Mouse (Mus musculus): ENCODE measurements around the gene Klhl33.
"Not testable (repeated sequence)": the region's sequence is repeated elsewhere in the genome, so short reads cannot be mapped to it uniquely, and the experiment has no call there.

Gene Klhl33

DNA sequence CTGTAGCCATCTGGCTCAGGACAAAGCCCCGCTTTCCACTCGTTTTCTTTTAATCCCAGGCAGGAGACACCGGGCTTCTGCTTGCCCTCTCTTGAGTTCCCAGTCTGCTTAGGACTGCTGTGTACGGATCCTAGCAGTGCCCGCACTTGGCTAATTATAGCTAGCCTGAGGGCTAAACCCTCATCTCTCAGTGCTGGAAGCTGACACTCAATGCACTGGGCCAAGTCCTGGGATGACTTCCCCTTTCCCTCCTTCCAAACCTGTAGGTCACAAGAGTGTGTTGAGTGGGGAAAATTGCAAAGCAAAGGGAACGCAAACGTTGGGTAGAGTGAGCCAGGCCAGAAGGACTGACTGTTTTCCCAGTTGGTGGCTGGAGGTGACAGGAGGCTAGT, at the start of gene Klhl33:
Gene Klhl33 (minus strand): TSS at position 134 of the 392 bp plus-strand sequence.
- peak; percentile 46 for ATAC-seq (ENCODE audit: insufficient number of reproducible peaks, low FRiP score, low TSS enrichment)

DNA sequence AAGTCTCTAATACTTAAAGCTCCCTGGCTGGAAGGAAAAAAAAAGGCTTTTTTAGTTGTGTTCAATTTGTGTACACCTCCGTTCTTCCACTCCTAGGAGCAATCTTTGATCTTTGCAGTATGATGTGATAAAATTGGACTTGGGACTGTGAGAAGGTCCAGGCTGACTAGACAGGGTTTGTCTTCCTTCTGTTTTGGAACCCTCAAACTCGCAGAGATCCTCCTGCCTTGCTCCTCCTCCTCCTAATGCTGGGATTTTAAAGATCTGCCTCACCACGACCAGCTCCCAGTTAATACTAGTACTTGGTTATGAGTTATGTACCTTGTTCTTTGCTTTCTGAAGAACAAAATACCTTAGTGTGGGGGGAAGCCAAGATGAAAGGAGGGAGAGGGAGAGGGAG, 48.2 kb upstream of the Klhl33 start:
- not testable (repeated sequence) for ATAC-seq (ENCODE audit: insufficient number of reproducible peaks, low FRiP score, low TSS enrichment)

- ATAC-seq (ENCODE audit: insufficient number of reproducible peaks, low FRiP score, low TSS enrichment) = not testable (repeated sequence)
These were observed 47.8 kb upstream of the Klhl33 start for GRCm38 (mm10) chr14:50945081-50945480.

- peak; percentile 90 for ATAC-seq (ENCODE audit: insufficient number of reproducible peaks, low FRiP score, low TSS enrichment)
These were observed 47.3 kb upstream of the Klhl33 start for GRCm38 (mm10) chr14:50944668-50945033.

GRCm38 (mm10) chr14:50943932-50944667, 46.8 kb upstream of the Klhl33 start, which contains the start of gene Gm49342:
TSS of gene Gm49342 (plus strand) at chr14:50944517.
- peak; percentile 98 for ATAC-seq (ENCODE audit: insufficient number of reproducible peaks, low FRiP score, low TSS enrichment)

- no peak for ATAC-seq (ENCODE audit: insufficient number of reproducible peaks, low FRiP score, low TSS enrichment)
These were observed 41.6 kb upstream of the Klhl33 start for GRCm38 (mm10) chr14:50938940-50939339.

DNA sequence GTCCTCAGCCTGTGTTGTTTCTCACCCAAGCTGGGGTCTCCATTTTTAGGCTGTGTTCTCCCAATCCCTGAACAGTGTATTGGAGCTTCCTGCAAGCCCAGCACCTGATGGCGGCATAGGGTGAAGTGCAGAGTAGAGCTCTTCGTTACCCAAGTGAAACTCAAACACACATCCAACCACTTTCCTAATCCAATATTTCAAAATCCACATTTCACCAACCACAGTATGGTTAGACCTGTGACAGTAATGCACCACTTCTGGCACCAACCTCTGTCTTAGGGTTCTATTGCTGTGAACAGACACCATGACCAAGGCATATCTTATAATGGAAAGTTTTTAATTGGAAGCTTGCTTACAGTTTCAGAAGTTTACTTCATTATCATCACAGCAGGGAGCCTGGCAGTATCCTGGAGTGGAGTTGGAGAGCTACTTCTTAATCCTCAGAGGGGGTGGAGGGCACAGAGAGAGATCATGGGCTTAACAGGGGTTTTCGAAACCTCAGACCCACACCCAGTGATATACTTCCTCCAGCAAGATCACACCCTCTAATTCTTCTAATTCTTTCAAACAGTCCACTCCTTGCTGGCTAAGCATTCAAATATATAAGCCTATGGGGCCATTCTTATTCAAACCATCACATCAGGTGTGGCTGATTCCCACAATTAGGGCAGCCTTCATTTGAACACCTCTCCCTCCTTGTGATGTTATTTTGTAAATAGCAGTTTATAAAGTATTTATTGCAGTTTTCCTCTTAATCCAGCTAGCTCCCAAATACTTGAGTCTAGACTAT, 41.0 kb upstream of the Klhl33 start:
- no peak for ATAC-seq (ENCODE audit: insufficient number of reproducible peaks, low FRiP score, low TSS enrichment)

GRCm38 (mm10) chr14:50936649-50937048, 39.3 kb upstream of the Klhl33 start:
- no peak for ATAC-seq (ENCODE audit: insufficient number of reproducible peaks, low FRiP score, low TSS enrichment)

GRCm38 (mm10) chr14:50931493-50932020, 34.2 kb upstream of the Klhl33 start:
- no peak for ATAC-seq (ENCODE audit: insufficient number of reproducible peaks, low FRiP score, low TSS enrichment)

DNA sequence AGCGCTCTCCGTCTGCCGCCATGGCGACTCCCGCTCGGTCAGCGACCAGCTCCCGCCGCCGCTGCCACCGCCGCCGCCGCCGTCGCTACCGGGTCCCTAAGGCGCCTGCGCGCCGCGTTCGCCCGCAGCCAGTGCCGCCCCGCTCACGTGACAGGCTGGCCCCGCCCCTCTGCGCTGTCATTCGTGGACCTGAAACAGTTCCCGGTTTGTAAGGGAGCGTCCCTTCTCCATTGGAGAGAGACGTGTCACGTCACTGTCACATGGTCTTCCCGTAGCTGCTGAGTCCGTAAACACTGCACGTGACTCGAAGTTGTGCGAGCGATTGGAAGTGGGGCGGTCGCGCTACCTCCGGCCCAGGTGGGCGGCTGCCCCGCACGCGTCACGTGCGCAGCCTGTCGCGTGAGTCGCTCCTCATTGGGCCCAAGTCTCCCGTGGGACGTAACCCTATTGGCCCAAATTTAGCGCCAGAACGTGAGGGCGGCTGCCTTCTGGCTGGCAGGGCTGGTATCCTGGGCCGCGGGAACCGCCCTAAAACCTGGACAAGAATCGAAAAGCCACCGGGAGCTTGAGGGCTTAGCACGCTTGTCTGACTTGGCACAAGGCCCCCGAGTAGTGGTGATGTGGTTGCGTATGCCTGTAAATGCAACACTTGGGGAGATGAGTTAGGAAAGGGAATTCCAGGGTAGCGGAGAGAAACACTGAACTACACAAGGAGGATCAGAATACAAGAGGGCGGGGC, 33.6 kb upstream of the Klhl33 start, which contains the start of the genes Pip4p1 and Pnp:
Gene Pip4p1 (minus strand): TSS at position 103 of the 739 bp plus-strand sequence.
Gene Pnp (plus strand): TSS at position 329 of the 739 bp plus-strand sequence.
- peak; percentile 95 for ATAC-seq (ENCODE audit: insufficient number of reproducible peaks, low FRiP score, low TSS enrichment)

DNA sequence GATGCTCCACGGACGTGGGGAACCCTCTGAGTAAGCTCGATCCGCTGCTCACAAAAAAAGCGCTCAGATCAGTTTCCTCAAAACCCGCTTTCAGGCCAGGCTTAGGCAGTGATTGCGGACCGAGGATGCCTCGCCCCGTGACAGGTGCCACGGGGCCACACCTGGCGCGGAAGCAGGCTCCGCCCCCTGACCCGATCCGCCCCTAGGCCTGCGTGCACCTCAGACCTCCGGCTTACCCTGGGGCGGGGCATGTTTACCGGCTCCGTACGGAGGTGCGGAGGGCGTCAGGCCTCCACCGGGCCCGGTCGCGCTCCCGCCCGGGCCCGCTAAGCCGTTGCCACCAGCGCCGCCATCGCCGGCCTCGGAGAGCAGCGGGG, 33.1 kb upstream of the Klhl33 start:
- peak; percentile 63 for ATAC-seq (ENCODE audit: insufficient number of reproducible peaks, low FRiP score, low TSS enrichment)

- ATAC-seq (ENCODE audit: insufficient number of reproducible peaks, low FRiP score, low TSS enrichment) = no peak
These were observed 32.6 kb upstream of the Klhl33 start for GRCm38 (mm10) chr14:50929951-50930350.

- ATAC-seq (ENCODE audit: insufficient number of reproducible peaks, low FRiP score, low TSS enrichment) = no peak
These were observed 30.1 kb upstream of the Klhl33 start for GRCm38 (mm10) chr14:50927366-50927765.

- ATAC-seq (ENCODE audit: insufficient number of reproducible peaks, low FRiP score, low TSS enrichment) = no peak
These were observed 28.0 kb upstream of the Klhl33 start for GRCm38 (mm10) chr14:50925111-50925920.

DNA sequence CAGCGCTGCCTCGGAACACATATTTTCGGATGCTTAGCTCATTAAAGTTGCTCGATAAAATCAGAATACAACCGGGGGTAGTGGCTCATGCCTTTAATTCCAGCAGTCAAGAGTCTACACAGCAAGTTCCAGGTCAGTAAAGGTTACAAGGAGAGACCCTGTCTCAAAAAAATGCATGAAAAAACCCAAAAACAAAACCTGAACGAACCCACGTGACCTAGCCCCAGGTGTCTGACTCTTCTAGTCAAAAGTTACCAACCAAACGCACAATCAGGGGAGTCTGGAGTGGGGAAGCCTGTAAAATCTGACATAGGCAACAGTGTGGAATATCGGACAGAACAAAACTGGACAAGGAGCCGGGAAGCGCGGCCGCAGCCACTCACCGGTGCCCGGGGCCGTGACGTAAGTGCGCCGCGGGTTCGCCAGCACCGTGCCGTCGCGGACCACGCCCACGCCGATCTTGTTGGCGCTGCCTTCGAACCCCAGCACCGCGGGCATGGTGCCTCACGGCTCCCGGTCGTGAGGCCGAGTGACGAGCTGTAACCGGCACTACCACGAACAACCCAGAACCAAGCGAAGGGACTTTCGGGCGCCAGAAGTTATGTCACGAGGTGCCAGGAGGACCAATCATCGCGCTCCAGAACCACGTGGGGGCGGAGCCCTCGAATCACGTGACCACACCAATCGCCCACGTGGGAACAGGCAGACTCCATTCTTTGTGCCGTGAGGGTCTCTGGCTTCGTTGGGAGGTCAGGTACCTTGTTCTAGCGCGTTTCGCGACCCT, 27.2 kb upstream of the Klhl33 start, which contains the start of the genes Osgep and Apex1:
Gene Osgep (minus strand): TSS at position 613 of the 784 bp plus-strand sequence.
Gene Apex1 (plus strand): TSS at position 688 of the 784 bp plus-strand sequence.
- peak; percentile 89 for ATAC-seq (ENCODE audit: insufficient number of reproducible peaks, low FRiP score, low TSS enrichment)

DNA sequence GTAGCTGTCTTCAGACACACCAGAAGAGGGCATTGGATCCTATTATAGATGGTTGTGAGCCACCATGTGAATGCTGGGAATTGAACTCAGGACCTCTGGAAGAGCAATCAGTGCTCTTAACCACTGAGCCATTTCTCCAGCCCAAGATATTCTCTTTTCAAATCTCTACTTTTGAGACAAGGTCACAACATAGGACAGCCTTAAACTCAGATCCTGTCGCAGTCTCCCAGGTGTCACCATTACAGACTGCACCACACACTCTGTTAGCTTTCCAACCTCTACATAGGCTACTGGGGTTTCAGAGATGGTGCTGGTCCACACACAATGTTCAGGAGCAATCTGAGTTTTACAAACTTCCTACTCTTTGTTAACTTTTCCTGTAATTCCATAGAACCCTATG, 26.1 kb upstream of the Klhl33 start:
- not testable (repeated sequence) for ATAC-seq (ENCODE audit: insufficient number of reproducible peaks, low FRiP score, low TSS enrichment)

GRCm38 (mm10) chr14:50911356-50911755, 14.0 kb upstream of the Klhl33 start:
- ATAC-seq (ENCODE audit: insufficient number of reproducible peaks, low FRiP score, low TSS enrichment) = no peak

- no peak for ATAC-seq (ENCODE audit: insufficient number of reproducible peaks, low FRiP score, low TSS enrichment)
These were observed 10.8 kb upstream of the Klhl33 start for GRCm38 (mm10) chr14:50908126-50908525.

GRCm38 (mm10) chr14:50905327-50905726, 8.0 kb upstream of the Klhl33 start:
- ATAC-seq (ENCODE audit: insufficient number of reproducible peaks, low FRiP score, low TSS enrichment) = not testable (repeated sequence)
